Mouse (Mus musculus) MEL (cell line): Measurements from ENCODE around the gene Tspan9.

Experiments
- CTCF ChIP-seq, 3 experiments: IDR thresholded peaks in 2 of 3; conservative IDR thresholded peaks in 1 of 3; 2 replicates each; pipeline ENCODE4 v1.5.1; 2011 to 2012; ENCODE audit warnings: low read length in 3 of 3, low read depth in 2 of 3, mild to moderate bottlenecking in 2 of 3, improper control_type of control experiment in 1 of 3, inconsistent platforms in 1 of 3, mixed read lengths in 1 of 3, moderate library complexity in 1 of 3; ENCODE audit not compliant: control insufficient read depth in 1 of 3, insufficient read depth in 1 of 3, poor library complexity in 1 of 3, severe bottlenecking in 1 of 3
- EP300 ChIP-seq, 2 experiments: IDR thresholded peaks; 2 replicates each; pipeline ENCODE4 v1.6.1; 2011; ENCODE audit warnings: improper control_type of control experiment in 2 of 2, low read length in 2 of 2, low read depth in 1 of 2, mild to moderate bottlenecking in 1 of 2
- MAFK ChIP-seq: IDR thresholded peaks from 2 replicates; pipeline ENCODE4 v1.6.1; 2011; ENCODE audit warnings: low read depth, mild to moderate bottlenecking, low read length, improper control_type of control experiment, borderline replicate concordance
- MAX ChIP-seq: IDR thresholded peaks from 2 replicates; pipeline ENCODE4 v1.6.1; 2011; ENCODE audit warnings: low read length, improper control_type of control experiment
- MAZ ChIP-seq: IDR thresholded peaks from 2 replicates; pipeline ENCODE4 v1.6.1; 2012; ENCODE audit warnings: low read depth, mild to moderate bottlenecking, inconsistent platforms, low read length, improper control_type of control experiment
- MEF2A ChIP-seq: IDR thresholded peaks from 2 replicates; pipeline ENCODE4 v1.6.1; 2014; ENCODE audit warnings: low read depth, mild to moderate bottlenecking, inconsistent platforms, low read length, improper control_type of control experiment; ENCODE audit not compliant: poor library complexity, insufficient replicate concordance, severe bottlenecking; ENCODE audit errors: extremely low read depth
- POLR2A ChIP-seq, 2 experiments: IDR thresholded peaks; 2 replicates each; pipeline ENCODE4 v1.6.1; 2011 to 2012; ENCODE audit warnings: low read length in 2 of 2, mild to moderate bottlenecking in 2 of 2, control low read depth in 1 of 2, improper control_type of control experiment in 1 of 2, low read depth in 1 of 2, moderate library complexity in 1 of 2; ENCODE audit not compliant: control insufficient read depth in 1 of 2, insufficient read depth in 1 of 2, poor library complexity in 1 of 2
- RAD21 ChIP-seq: IDR thresholded peaks from 2 replicates; pipeline ENCODE4 v1.6.1; 2011; ENCODE audit warnings: mild to moderate bottlenecking, low read depth, low read length, improper control_type of control experiment
- RCOR1 ChIP-seq: IDR thresholded peaks from 2 replicates; pipeline ENCODE4 v1.6.1; 2012; ENCODE audit warnings: low read depth, mild to moderate bottlenecking, inconsistent platforms, low read length, improper control_type of control experiment
- TBP ChIP-seq: IDR thresholded peaks from 2 replicates; pipeline ENCODE4 v1.8.0; 2011; ENCODE audit warnings: low read depth, low read length, improper control_type of control experiment

DNA sequence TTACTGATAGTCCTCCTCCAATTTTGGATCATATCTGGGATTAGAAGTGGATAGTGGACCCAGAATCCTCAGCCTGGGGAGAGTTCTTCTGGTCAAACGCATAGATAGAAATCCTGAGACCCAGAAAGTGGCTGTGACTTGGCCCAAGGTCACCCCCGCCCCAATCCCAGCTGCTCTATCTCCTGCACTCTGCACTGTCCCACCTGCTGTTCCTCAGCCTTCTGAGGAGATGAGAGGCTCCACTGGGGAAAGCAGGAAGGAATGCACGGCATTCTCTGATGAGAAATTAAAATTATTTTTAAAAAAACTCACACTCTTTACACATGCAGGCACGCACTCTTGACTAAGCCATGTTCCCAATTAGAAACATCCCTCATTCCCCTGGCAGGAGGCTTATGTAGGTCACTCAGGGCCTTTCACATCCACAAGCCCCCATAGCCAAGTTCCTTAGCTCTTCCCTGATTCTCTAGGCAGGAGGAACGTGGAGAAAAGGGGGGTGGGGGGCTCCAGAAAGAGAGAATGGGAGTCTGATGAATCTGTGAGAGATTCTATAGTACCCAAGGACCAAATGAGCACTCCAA is 135.3 kb downstream of the Tspan9 start:
- TF ChIP-seq MAFK (no peak), MEF2A (no peak), RCOR1 (no peak), RAD21 (no peak), MAX (no peak), EP300 (IDR thresholded peaks at IDR 0.05; ENCODE audit: low read depth in 1 of 2, low read length in 2 of 2) (no peak), POLR2A (IDR thresholded peaks at IDR 0.05; ENCODE audit: control insufficient read depth in 1 of 2, insufficient read depth in 1 of 2, low read depth in 1 of 2, low read length in 2 of 2, poor library complexity in 1 of 2) (no peak), TBP (no peak), CTCF (IDR thresholded peaks at IDR 0.05 in 2 of 3, conservative IDR thresholded peaks at IDR 0.05 in 1 of 3; ENCODE audit: control insufficient read depth in 1 of 3, insufficient read depth in 1 of 3, low read depth in 2 of 3, low read length in 3 of 3, poor library complexity in 1 of 3, severe bottlenecking in 1 of 3) (no peak), MAZ (no peak)
